Mouse (Mus musculus) ES-CJ7 (cell line): ENCODE results near the gene Susd6.
A peak's percentile ranks its signal among the peaks of the same experiment; 100 is the strongest.
"Not testable (repeated sequence)": the region's sequence is repeated elsewhere in the genome, so short reads cannot be mapped to it uniquely, and the experiment has no call there.

ENCODE experiments used
- DNase-seq: peaks from one replicate; pipeline ENCODE4 v3.0.0; 2011; ENCODE audit warnings: low read depth, low spot score

Susd6 gene

GRCm38 (mm10) chr12:80813456-80813855 lies 23.1 kb downstream of the Susd6 start:
- DNase-seq: no peak

GRCm38 (mm10) chr12:80813872-80814271 lies 23.6 kb downstream of the Susd6 start:
- no peak for DNase-seq

GRCm38 (mm10) chr12:80814529-80814928 lies 24.2 kb downstream of the Susd6 start:
- DNase-seq: no peak

- no peak for DNase-seq
Observed at GRCm38 (mm10) chr12:80815298-80815697, 25.0 kb downstream of the Susd6 start.

GRCm38 (mm10) chr12:80815893-80816292 lies 25.6 kb downstream of the Susd6 start:
- DNase-seq: no peak

GRCm38 (mm10) chr12:80816380-80817086 lies 26.2 kb downstream of the Susd6 start:
- no peak for DNase-seq

GRCm38 (mm10) chr12:80817697-80818235 lies 27.5 kb downstream of the Susd6 start:
- DNase-seq: no peak

- not testable (repeated sequence) for DNase-seq
Observed at GRCm38 (mm10) chr12:80819020-80819419, 28.7 kb downstream of the Susd6 start.

GRCm38 (mm10) chr12:80821312-80822007 lies 31.1 kb downstream of the Susd6 start:
- DNase-seq: no peak

- no peak for DNase-seq
Observed at GRCm38 (mm10) chr12:80822533-80822932, 32.2 kb downstream of the Susd6 start.

- no peak for DNase-seq
Observed at GRCm38 (mm10) chr12:80824202-80824601, 33.9 kb downstream of the Susd6 start.

GRCm38 (mm10) chr12:80826423-80826822 lies 36.1 kb downstream of the Susd6 start:
- no peak for DNase-seq

- DNase-seq: peak; percentile 8
Observed at GRCm38 (mm10) chr12:80827464-80828015, 37.2 kb downstream of the Susd6 start.

GRCm38 (mm10) chr12:80828020-80828419 lies 37.7 kb downstream of the Susd6 start:
- DNase-seq: no peak

GRCm38 (mm10) chr12:80828951-80829350 lies 38.6 kb downstream of the Susd6 start:
- no peak for DNase-seq

GRCm38 (mm10) chr12:80830211-80830610 lies 39.9 kb downstream of the Susd6 start:
- DNase-seq: no peak

GRCm38 (mm10) chr12:80830820-80831219 lies 40.5 kb downstream of the Susd6 start:
- DNase-seq: no peak

GRCm38 (mm10) chr12:80832313-80832712 lies 42.0 kb downstream of the Susd6 start:
- no peak for DNase-seq

- DNase-seq: no peak
Observed at GRCm38 (mm10) chr12:80833541-80833940, 43.2 kb downstream of the Susd6 start.

- no peak for DNase-seq
Observed at GRCm38 (mm10) chr12:80834156-80834900, 44.0 kb downstream of the Susd6 start.

- no peak for DNase-seq
Observed at GRCm38 (mm10) chr12:80834901-80835570, 44.7 kb downstream of the Susd6 start.
